Mouse (Mus musculus): ENCODE data around the gene Olfr211.
"Not testable (repeated sequence)": the region's sequence is repeated elsewhere in the genome, so short reads cannot be mapped to it uniquely, and the experiment has no call there.

The Olfr211 gene

DNA sequence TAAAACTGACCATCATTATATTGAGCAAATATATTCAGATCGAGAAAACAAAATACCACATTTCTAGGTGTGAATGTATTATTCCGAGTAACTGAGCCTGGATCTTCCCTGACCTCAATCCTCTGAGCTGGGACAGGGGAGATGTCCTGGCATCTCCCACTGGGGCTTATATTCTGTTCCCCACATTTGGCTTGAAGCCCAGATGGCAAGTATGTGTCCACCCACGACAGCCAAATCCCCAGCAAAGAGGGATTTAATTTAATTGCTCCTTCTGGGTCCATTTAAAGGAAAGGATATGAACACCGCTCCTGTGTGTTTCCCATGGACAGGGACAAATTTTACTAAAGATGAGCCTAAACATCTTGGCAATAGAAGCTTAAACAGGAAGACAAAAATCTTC is at the start of gene Olfr211:
Gene Olfr211 (plus strand): TSS at position 301 of the 400 bp plus-strand sequence.
- no peak for DNase-seq

DNA sequence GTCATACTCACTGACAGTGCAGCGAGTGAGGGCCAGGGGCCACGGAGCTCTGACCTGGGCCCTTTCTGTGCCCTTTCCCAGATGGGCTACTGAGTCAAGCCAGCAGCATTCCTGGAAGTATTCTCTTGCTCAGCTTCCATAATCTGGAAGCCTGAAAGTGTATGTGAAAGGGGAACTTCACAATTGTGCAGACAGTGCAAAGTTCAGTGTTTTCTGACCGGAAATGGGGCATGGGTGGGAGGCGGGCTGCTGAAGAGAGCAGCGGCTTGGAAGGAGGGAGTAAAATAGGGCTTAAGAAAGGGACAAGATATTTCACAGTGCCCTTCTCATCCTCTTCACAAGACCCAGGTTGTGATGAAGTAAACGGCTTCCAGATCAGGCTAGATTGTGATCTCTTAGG is 49.4 kb upstream of the Olfr211 start:
- DNase-seq, result no peak

DNA sequence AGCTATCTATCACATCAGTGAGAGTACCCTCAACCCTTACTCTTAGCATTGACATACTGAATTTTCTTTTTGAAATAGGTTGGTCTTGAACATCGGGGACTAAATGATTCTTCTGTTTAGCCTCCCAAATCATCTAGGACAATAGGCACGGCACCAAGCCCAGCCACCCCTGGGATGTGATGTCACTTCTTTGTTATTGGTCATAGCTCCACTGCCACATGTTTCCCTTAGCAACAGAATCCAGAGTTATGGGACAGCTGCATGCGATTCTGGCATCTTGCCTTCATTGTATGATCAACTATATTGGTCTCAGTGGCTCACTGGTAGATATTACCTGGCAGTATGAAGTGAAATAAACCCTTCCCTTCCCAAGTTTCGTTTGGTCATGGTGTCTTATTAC is 48.4 kb upstream of the Olfr211 start:
- no peak for DNase-seq

DNA sequence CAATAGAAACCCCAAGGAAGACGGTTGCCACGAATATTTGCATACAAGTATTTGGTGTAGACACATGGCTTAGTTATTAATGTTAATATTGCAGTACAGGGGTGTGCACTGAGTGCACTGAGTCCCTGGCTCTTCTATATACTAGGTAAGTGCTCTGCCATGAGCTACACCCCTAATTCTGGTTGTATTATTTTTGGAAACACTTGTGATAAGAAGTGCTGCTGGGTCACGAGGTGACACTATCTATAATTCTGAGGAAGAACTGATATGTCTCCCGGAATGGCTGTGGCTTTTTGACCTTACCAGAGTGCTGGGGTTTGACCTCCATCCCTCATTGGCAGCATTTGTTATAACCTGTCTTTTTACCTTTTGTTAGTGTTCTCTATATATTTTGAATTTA is 48.0 kb upstream of the Olfr211 start:
- DNase-seq, result no peak

DNA sequence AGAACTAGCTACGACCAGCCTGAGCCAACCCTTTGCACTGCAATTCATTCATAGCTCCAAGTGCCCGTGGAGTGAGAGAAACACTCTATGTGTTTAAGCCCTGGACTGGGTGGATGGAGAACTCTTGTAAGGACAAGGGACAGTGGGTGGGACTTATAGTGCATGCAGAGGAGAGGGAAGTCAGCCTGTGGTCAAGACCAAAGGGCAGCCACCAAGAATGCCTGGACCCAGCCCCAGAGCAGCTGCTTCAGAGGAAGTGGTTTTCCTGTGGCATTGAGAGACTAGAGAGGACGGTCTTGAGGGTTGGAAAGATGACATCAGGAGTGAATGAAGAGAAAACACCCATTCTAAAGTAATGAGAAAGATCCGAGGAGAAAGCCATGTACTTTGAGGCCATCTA is 33.1 kb upstream of the Olfr211 start:
- DNase-seq, result no peak

DNA sequence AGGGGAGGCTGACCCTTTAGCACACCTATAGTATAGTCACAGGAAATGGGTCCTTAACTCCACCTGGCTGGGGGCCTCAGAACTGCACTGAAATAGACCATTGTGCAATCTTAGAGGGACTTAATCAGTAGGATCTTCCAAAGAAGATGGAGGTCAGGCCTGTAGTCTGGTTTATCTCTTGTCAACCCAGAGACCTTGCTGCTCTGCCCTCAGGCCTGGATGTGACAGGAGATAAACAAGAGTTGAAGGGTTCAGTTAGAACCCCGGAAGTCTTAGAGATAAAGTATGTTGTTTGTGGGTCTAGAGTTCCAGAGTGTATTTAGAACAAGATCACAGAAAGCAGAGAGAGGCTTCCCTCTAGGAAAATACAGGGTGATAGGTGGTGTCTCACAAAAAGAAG is 32.4 kb upstream of the Olfr211 start:
- DNase-seq, result no peak

DNA sequence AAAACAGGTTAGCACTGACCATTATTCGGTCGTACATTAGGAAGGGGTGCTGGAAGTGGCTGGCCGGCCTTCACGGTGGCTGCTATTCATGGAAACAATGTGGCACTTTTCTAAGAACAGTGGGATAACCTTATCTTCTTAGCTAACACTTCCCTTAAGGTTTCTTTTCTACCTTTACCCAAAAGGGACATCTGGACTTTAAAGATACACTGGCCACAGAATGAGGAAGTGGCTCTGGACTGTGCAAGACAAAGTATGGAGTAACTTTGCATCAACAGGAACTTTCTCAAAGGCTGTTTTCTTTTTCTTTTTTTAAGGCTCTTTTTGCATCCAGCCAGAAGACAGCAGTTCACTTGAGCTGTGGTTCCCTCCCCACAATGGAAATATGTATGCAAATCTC is 30.2 kb upstream of the Olfr211 start:
- DNase-seq, result no peak

DNA sequence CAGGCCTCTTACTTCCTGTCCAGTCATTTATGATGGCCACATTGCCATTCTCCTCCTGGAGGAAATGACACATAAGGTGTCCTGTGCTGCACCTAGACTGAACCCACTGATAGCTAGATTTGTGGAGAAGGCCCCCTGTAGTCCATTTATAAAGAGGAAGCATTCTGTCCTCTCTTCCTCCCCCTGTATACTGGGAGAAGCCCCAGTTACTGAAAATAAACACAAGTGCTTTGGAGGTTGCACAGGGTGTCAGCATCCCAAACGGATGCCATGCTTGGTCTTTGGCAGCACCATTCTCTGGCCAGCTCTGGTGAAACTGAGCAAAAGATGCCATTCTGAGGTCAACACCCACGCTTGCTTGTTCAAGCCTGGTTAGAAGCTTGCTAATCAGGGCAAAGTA is 29.7 kb upstream of the Olfr211 start:
- DNase-seq, result no peak

DNA sequence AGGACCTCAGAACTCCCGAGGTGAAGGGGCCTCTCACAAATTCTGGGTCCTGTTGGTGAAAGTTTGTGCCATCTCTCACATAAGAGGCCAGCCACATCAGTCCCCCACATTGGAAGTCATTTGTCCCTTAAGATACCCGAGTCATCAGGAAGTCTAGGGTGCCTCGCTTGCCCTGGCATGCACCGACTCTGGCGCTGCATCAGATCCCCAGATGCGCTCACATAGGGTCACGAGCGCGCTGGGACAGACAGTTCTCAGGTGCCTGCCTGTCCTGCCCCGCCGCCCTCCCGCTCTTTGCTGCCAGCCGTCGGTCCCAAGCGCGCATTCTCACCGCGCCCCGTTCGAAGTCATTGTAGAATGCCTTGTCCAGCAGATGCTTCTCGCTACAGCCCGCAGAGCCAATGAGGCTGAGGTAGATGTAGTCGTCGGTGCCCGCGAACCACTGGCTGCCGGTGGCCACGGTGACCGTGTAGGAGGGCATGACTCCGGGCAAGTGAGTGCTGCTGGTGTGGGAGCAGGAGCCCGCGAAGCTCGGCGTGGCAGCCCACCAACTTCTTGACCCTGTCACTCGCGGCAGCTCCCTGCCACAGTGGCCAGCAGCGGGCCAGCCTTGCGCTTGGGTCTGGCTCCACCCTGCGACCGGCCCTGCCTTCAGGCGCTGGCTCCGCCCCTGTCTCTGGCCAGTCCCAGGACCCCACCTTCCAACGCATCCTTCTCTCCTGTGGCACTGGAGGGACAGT is 28.2 kb upstream of the Olfr211 start, which contains the start of gene Alox5:
Gene Alox5 (minus strand): TSS at position 635 of the 740 bp plus-strand sequence.
- peak; percentile 63 for DNase-seq

DNA sequence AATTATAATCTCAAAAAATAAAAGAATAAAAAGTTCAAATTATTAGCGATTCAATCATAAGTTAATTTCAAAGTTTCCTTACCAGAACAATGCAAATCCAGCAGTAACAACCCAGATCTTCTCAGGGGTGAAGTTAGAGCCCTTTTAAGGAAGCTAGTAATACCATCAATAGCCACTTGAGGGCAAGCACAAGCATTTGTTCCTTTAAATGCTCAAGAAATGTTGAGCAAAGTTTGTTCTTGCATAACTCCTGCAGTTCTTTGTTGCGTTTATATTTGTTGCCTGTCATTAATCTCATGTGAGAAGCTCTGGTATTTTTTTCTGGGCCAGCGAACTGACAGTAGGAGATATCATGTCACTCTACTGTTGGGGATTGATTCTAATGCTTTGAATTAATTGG is 20.8 kb upstream of the Olfr211 start:
- peak; percentile 35 for DNase-seq

DNA sequence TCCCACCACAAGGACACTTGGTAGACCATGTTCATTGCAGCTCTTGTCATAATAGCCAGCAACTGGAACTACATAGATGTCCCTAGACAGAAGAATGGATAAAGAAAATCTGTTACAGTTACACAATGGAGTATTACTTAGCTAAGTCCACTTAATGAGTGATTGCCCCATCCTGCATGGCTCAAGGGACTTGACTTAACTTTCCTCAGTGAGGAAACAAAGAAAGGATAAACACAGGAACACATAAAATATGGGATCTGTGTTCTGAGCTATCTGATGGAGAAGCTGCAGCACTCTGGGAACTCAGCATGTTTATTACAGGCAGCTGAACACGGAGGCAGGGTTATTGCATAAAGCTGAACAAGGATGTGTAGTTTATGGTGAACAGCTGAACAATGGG is 3.8 kb upstream of the Olfr211 start:
- no peak for DNase-seq

DNA sequence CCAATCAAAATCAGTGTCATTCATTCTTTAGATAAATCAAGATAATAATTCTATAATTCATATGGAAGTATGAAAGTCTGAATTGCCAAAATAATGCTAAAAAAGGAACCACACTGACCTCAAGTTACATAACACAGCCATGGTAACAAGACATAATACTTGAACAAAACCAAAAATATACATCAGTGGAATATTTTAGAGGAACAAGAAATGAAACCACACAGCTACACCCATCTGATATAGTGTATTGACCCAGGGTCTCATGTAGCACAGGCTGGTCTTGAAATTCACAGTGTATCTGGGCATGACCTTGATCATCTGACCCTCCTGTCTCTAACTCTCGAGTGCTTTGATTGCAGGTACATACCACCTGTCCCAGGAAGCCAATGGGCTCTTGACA is 2.1 kb upstream of the Olfr211 start:
- no peak for DNase-seq

DNA sequence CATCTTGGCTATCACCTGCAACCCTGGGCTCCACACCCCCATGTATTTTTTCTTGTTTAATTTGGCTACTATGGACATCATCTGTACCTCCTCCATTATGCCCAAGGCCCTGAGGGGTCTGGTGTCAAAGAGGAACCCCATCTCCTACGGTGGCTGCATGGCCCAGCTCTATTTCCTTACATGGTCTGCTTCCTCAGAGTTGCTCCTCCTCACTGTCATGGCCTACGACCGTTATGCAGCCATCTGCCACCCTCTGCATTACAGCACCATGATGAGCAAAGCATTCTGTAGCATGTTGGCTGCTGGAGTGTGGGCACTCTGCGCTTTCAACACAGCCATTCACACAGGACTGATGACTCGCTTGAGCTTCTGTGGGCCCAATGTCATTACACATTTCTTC is 4.9 kb downstream of the Olfr211 start:
- no peak for DNase-seq

DNA sequence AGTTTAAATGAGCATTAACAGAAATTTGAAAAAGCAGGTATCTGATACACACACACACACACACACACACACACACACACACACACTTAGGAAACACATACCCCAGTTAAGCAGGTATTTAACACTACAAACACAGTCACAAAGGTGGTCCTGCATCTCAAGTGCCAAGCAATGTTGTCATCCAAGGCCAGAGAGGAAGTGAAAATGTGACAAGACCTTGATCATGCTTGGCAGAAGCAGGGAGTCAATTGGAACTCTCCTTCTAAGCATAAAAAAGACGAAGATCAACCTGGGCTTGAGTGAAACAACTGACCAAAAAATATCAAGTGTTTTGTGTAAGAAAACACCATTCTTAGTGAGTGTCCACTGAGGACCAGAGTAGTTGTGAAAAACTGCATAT is 7.1 kb downstream of the Olfr211 start:
- DNase-seq, result no peak

DNA sequence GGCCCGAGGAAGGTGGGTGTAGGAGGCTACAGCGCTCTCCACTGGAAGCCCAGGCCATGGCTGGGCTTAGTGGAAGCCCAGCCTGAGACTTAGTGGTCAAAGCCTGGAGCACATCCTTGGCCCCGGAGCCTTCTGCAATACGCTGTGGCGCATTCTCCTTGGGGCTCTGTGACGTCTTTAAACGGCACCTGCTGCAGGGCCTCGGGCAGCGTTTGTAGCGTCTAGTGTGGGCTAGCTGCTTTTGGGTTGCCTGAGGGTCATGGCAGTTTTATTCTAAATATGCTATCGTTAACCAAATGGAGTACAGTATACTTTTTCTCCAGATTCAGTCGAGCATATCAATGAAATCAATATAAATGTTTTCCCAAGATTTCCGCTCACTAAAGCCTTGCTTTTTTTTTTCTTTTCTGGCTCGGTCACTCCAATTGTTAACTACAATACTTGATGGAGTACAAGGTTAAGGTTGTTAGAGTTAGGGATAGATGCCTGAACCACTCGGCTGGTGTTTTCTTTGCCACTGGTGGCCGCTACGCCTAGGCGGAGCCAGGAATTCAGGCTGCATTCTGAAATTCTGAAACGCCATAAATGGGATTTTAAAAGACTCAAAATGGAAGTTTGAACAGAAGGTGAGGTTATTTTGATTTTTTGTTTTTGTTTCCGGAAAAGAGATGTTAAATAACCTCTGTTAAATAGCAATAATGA is 17.6 kb downstream of the Olfr211 start, which contains the start of gene Olfr212:
Gene Olfr212 (plus strand): TSS at position 215 of the 702 bp plus-strand sequence.
- DNase-seq, result not testable (repeated sequence)

DNA sequence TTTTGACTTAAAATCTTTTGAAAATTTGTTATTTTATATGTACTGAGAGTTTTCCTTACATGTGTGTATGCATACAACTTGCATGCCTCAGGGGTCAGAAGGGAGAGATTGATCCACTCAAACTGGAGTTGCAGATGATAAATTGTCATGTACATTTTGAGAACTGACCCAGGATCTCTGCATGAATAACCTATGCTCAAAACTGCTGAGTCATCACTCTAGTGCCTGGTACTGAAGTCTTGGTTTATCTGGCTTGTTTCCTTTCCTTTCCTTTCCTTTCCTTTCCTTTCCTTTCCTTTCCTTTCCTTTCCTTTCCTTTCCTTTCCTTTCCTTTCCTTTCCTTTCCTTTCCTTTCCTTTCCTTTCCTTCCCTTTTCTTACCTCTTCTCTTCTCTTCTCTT is 25.9 kb downstream of the Olfr211 start:
- DNase-seq, result no peak

DNA sequence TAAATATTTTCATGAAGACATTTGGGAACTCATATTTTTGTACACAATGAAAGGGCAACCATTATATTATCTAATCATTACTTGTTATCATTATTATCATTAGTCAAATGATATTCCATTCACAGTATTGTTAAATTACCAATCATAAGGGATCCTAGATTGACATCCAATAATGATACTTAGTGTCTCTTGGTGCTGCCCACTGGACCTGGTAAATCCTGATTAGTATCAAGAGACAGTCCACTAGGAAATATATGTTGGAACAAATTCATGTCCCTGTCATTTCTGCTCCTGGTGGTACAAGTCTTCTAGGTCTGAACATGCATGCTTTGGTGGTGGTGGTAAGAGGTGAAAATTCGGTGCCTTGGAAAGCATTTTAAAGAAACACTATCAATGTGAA is 49.3 kb downstream of the Olfr211 start, which contains the start of gene Olfr213:
Gene Olfr213 (plus strand): TSS at position 301 of the 400 bp plus-strand sequence.
- DNase-seq, result no peak

DNA sequence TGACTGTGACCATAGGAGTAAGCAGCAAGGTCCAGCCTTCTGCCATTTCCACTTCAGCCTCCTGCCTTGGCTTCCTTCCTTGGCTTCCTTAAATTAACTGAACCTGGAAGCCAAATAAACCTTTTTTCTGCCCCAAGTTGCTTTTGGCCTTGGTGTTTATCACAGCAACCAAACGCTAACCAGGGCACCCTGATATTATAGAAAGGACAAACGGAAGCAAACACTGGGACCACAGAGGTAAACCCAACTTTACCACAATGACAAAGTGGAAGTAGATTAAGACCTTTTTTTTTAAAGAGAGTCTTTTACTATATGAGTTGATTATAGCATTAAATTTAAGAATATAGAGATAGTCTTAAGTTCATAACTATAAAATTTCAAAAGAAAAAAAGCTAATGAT is 53.6 kb downstream of the Olfr211 start:
- no peak for DNase-seq

All from embryo, embryonic 11 days (tissue).